Mouse (Mus musculus) midbrain, postnatal 0 days (tissue): ENCODE results near the gene Atpaf2. TPM values are rescaled to one million over a fixed set of nuclear protein-coding genes. Genes with fewer than 3 reads are reported as not detected.

Source experiments
- ATAC-seq: fragments of 200-750 bp; cut with Nextera tagmentation; 2 replicates; pipeline ENCODE4 v1.8.0; 2017; ENCODE audit warnings: moderate number of reproducible peaks, mild to moderate bottlenecking, moderate TSS enrichment, moderate library complexity; ENCODE audit not compliant: low FRiP score
- DNase-seq: peaks from one replicate; pipeline ENCODE4 v3.0.0-alpha.2; 2015; ENCODE audit warnings: low spot score
- H3K27ac ChIP-seq: fragments of 300-500 bp; sonication (generic); 2 replicates; pipeline ENCODE4 v1.5.1; 2014; ENCODE audit warnings: low read depth, mild to moderate bottlenecking, low read length, mixed read lengths
- H3K27me3 ChIP-seq: fragments of 300-500 bp; sonication (generic); 2 replicates; pipeline ENCODE4 v1.6.1; 2014; ENCODE audit warnings: low read length, control low read depth, mixed read lengths; ENCODE audit not compliant: insufficient read depth
- H3K36me3 ChIP-seq: fragments of 300-500 bp; sonication (generic); 2 replicates; pipeline ENCODE4 v1.6.1; 2014; ENCODE audit warnings: low read length, control low read depth, mixed read lengths; ENCODE audit not compliant: insufficient read depth
- H3K4me1 ChIP-seq: fragments of 300-500 bp; sonication (generic); 2 replicates; pipeline ENCODE4 v1.6.1; 2014; ENCODE audit warnings: mild to moderate bottlenecking, control low read depth, antibody characterized with exemption, low read length, mixed read lengths; ENCODE audit not compliant: insufficient read depth
- H3K4me2 ChIP-seq: fragments of 300-500 bp; sonication (generic); 2 replicates; pipeline ENCODE4 v1.6.1; 2014; ENCODE audit warnings: low read depth, mild to moderate bottlenecking, low read length, mixed read lengths; ENCODE audit not compliant: poor library complexity, severe bottlenecking
- H3K4me3 ChIP-seq: fragments of 300-500 bp; sonication (generic); 2 replicates; pipeline ENCODE4 v1.5.1; 2014; ENCODE audit warnings: low read depth, mild to moderate bottlenecking, low read length, moderate library complexity
- H3K9ac ChIP-seq: fragments of 300-500 bp; sonication (generic); replicated peaks from 2 replicates; pipeline ENCODE4 v1.6.1; 2014; ENCODE audit warnings: mild to moderate bottlenecking, low read length, moderate library complexity, mixed read lengths; ENCODE audit not compliant: poor library complexity, severe bottlenecking
- H3K9me3 ChIP-seq: fragments of 300-500 bp; sonication (generic); 2 replicates; pipeline ENCODE4 v1.6.1; 2016; ENCODE audit warnings: low read length, control low read depth
- CTCF ChIP-seq: IDR thresholded peaks from 2 replicates; pipeline ENCODE4 v1.5.1; 2016; ENCODE audit warnings: antibody characterized with exemption, mild to moderate bottlenecking
- WGBS: fragments of 180-500 bp; shearing (Covaris S2); extraction: QIAGEN DNeasy Blood & Tissue Kit; methylation state at CpG from one replicate; pipeline ENCODE4 v1.1.7; 2014; 5-methylcytosine and 5-hydroxymethylcytosine counted together
- polyA plus RNA-seq: library from polyadenylated mRNA; unstranded; fragments of >200 nt; fragmentation: Nextera tagmentation; extraction: Ambion mirVana; gene quantifications from 2 replicates; pipeline ENCODE4 v1.2.1, GENCODE M21; 2015
- total RNA-seq: library from RNA; depleted of rRNA; stranded (reverse); fragments of >200 nt; gene quantifications from 2 replicates; pipeline ENCODE4 v1.2.3, GENCODE M21; 2014

Gene Atpaf2
- total and polyA plus RNA-seq, 2 experiments from 2014 or later, result 42.3 to 48.1 TPM

GRCm38 (mm10) chr11:60416590-60416962, 1.7 kb downstream of the Atpaf2 start:
- ATAC-seq, result no peak
- 0 out of 2 replicates have a peak, but pooled peaks have one; percentile 0 for TF ChIP-seq CTCF
- Histone ChIP-seq H3K4me1 (peaks cover 9% of the 10 kb centered on the region), H3K36me3 (no peaks in the 10 kb centered on the region), H3K9me3 (no peaks in the 10 kb centered on the region), H3K27ac (peak overlapping the region; percentile 72), H3K27me3 (no peaks in the 10 kb centered on the region), H3K4me2 (peak overlapping the region; percentile 87), H3K4me3 (peak overlapping the region; percentile 84), H3K9ac (peak overlapping the region; percentile 73)
- no peak for DNase-seq
- under 1% methylated on average over 21 of the region's 21 CpGs for WGBS

GRCm38 (mm10) chr11:60412921-60413320, 5.3 kb downstream of the Atpaf2 start:
- no peak overlapping the region for H3K4me3 ChIP-seq
- peaks cover 6% of the 10 kb centered on the region; the same call in 1 of the 2 replicates for H3K36me3 ChIP-seq
- TF ChIP-seq CTCF, result no peak
- H3K27me3 ChIP-seq, result no peaks in the 10 kb centered on the region
- H3K4me2 ChIP-seq, result no peak overlapping the region
- ATAC-seq (no peak), DNase-seq (no peak)
- peaks cover 6% of the 10 kb centered on the region for H3K4me1 ChIP-seq
- H3K9me3 ChIP-seq, result no peaks in the 10 kb centered on the region
- no peak overlapping the region for H3K9ac ChIP-seq
- 87% methylated on average over 2 of the region's 2 CpGs for WGBS
- no peak overlapping the region for H3K27ac ChIP-seq

- H3K4me1 ChIP-seq, result peaks cover 6% of the 10 kb centered on the region
- TF ChIP-seq CTCF, result peak; percentile 85
These were observed 6.1 kb downstream of the Atpaf2 start for GRCm38 (mm10) chr11:60412173-60412572.

GRCm38 (mm10) chr11:60406606-60407005, 11.7 kb downstream of the Atpaf2 start:
- Histone ChIP-seq H3K9me3 (no peaks in the 10 kb centered on the region), H3K27me3 (no peaks in the 10 kb centered on the region), H3K4me2 (no peak overlapping the region), H3K9ac (no peak overlapping the region), H3K27ac (no peak overlapping the region), H3K4me3 (no peak overlapping the region), H3K4me1 (no peaks in the 10 kb centered on the region), H3K36me3 (peaks cover 56% of the 10 kb centered on the region)
- no peak for ATAC-seq
- TF ChIP-seq CTCF, result no peak
- no peak for DNase-seq
- 100% methylated on average over 1 of the region's 1 CpGs for WGBS

More at GRCm38 (mm10) chr11:60412173-60412572, 6.1 kb downstream of the Atpaf2 start:
- peaks cover 9% of the 10 kb centered on the region; the same call in 1 of the 2 replicates for H3K36me3 ChIP-seq
- no peak overlapping the region for H3K4me3 ChIP-seq
- ATAC-seq, result no peak
- WGBS, result 9% methylated on average over 3 of the region's 3 CpGs
- H3K27ac ChIP-seq, result no peak overlapping the region
- H3K9ac ChIP-seq, result no peak overlapping the region
- H3K9me3 ChIP-seq, result no peaks in the 10 kb centered on the region
- no peak overlapping the region for H3K4me2 ChIP-seq
- peak; percentile 89 for DNase-seq
- H3K27me3 ChIP-seq, result no peaks in the 10 kb centered on the region

GRCm38 (mm10) chr11:60397172-60397571, 21.1 kb downstream of the Atpaf2 start:
- H3K4me1 ChIP-seq, result no peaks in the 10 kb centered on the region
- no peak overlapping the region for H3K27ac ChIP-seq
- ATAC-seq (no peak), DNase-seq (no peak)
- no peak overlapping the region for H3K9ac ChIP-seq
- H3K36me3 ChIP-seq, result peaks cover 21% of the 10 kb centered on the region
- no peak overlapping the region for H3K4me3 ChIP-seq
- no peaks in the 10 kb centered on the region for H3K9me3 ChIP-seq
- WGBS, result 87% methylated on average over 2 of the region's 2 CpGs
- no peak overlapping the region for H3K4me2 ChIP-seq
- no peak for TF ChIP-seq CTCF
- H3K27me3 ChIP-seq, result no peaks in the 10 kb centered on the region

GRCm38 (mm10) chr11:60396546-60396945, 21.7 kb downstream of the Atpaf2 start:
- no peak overlapping the region for H3K9ac ChIP-seq
- no peak overlapping the region for H3K4me2 ChIP-seq
- TF ChIP-seq CTCF, result no peak
- H3K9me3 ChIP-seq, result no peaks in the 10 kb centered on the region
- DNase-seq, result peak; percentile 36
- no peak overlapping the region for H3K27ac ChIP-seq
- H3K36me3 ChIP-seq, result peaks cover 15% of the 10 kb centered on the region
- no peak for ATAC-seq
- no peaks in the 10 kb centered on the region for H3K27me3 ChIP-seq
- 53% methylated on average over 6 of the region's 6 CpGs for WGBS
- no peak overlapping the region for H3K4me3 ChIP-seq
- no peaks in the 10 kb centered on the region for H3K4me1 ChIP-seq
